15 mouse cellular contexts compared by ENCODE assay signal in genomic region chr2:126947646-126948045, GRCm38 (mm10).
"Had no signal": no experiment of that assay in that cellular context is flagged by ENCODE, and none has a peak within 500 bp of the region (broad histone marks: within the 10 kb centered on the region; RNA-seq: fewer than 3 reads in every experiment).

No protein-coding gene starts in this region.

- H3K9ac ChIP-seq: lung, embryonic 15.5 days; midbrain, embryonic 13.5 days; midbrain, embryonic 15.5 days; neural tube, embryonic 12.5 days had no signal

- H3K9me3 ChIP-seq: lung, embryonic 15.5 days; megakaryocyte, embryonic 14.5 days; midbrain, embryonic 13.5 days; midbrain, embryonic 15.5 days; neural tube, embryonic 12.5 days had no signal

- H3K4me1 ChIP-seq: lung, embryonic 15.5 days; midbrain, embryonic 13.5 days; midbrain, embryonic 15.5 days; neural tube, embryonic 12.5 days had no signal

- DNase-seq: lung, adult 2 months; lung, postnatal 14 days; lung, postnatal 36 days; right cerebral cortex, postnatal 14 days; thymus, adult 18-20 months; thymus, postnatal 14 days; thymus, postnatal 36 days had no signal

- H3K4me3 ChIP-seq: lung, embryonic 15.5 days; megakaryocyte, embryonic 14.5 days; midbrain, embryonic 13.5 days; midbrain, embryonic 15.5 days; neural tube, embryonic 12.5 days had no signal

- H3K4me2 ChIP-seq: lung, embryonic 15.5 days; midbrain, embryonic 11.5 days; midbrain, embryonic 13.5 days; midbrain, embryonic 15.5 days; neural tube, embryonic 12.5 days had no signal

- ATAC-seq: lung, postnatal 0 days; midbrain, embryonic 13.5 days; midbrain, embryonic 15.5 days had no signal

- H3K27ac ChIP-seq: lung, embryonic 15.5 days; macrophage; midbrain, embryonic 13.5 days; midbrain, embryonic 15.5 days; neural tube, embryonic 12.5 days had no signal

- H3K36me3 ChIP-seq: lung, embryonic 15.5 days; midbrain, embryonic 13.5 days; midbrain, embryonic 15.5 days; neural tube, embryonic 12.5 days had no signal

- H3K27me3 ChIP-seq: lung, embryonic 15.5 days; megakaryocyte, embryonic 14.5 days; midbrain, embryonic 13.5 days; midbrain, embryonic 15.5 days; neural tube, embryonic 12.5 days had no signal
